ENCODE assay signal across 11 mouse cellular contexts in the genomic region with DNA sequence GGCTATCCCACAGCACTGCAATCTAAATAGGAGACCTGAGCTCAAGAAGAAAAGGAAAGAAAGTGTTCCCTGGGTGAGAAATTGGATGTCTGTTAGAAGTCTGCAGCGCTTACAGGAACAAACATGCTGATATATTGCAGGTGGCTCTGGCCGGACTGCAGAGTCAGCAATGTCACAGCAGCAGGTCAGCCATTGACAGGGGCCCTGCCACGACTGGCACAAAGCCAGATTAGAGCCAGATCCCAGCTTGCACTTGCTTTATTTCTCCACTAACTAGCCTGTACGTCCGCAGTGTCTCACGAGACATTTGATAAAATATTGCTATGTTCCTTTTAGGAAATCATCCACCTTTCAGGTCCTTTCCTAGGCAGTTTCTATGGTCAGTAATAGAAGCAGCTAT.
DNase-seq lines count a peak whose midpoint lies in the region; ATAC-seq and TF ChIP-seq lines count a peak whose summit lies in the region.
"Had no signal": no experiment of that assay in that cellular context is flagged by ENCODE, and none has a peak within 500 bp of the region (broad histone marks: within the 10 kb centered on the region; RNA-seq: fewer than 3 reads in every experiment).

No protein-coding gene starts in this region.

- H3K4me1 ChIP-seq in kidney, adult 2 months (ENCODE audit: control insufficient read depth, insufficient read depth, low read length) = no peaks in the 10 kb centered on the region
- H3K4me1 ChIP-seq: neural tube, embryonic 12.5 days had no signal

- peak; percentile 88 for ATAC-seq in cerebellum, adult (ENCODE audit: insufficient number of reproducible peaks, low FRiP score, low TSS enrichment)

- intact Hi-C loops in heart, postnatal 10 days (cut with DNase I) = no loop called here

- TF ChIP-seq POLR2A in kidney, adult 2 months (IDR thresholded peaks at IDR 0.05; ENCODE audit: low read depth, low read length) = no peak

- H3K27me3 ChIP-seq in kidney, adult 2 months (replicated peaks; ENCODE audit: control insufficient read depth, insufficient read depth, low read length) = no peaks in the 10 kb centered on the region
- H3K27me3 ChIP-seq: neural tube, embryonic 12.5 days had no signal

- no peak for TF ChIP-seq CTCF in kidney, adult 2 months (conservative IDR thresholded peaks at IDR 0.05; ENCODE audit: insufficient read depth, insufficient read length, low read depth, low read length)

- peak; percentile 2 for DNase-seq in kidney, adult 2 months
- DNase-seq in kidney, adult 18-20 months = no peak
- DNase-seq in adrenal gland, postnatal 36 days = peak; percentile 1 to 26
- peak; percentile 24 to 31 for DNase-seq in heart, postnatal 10 days
- DNase-seq in testis, postnatal 10 days (ENCODE audit: low spot score) = no peak
- no peak for DNase-seq in Muller cell, postnatal 12 days (ENCODE audit: inconsistent ontology term)
- DNase-seq: layer of hippocampus, adult 9-11 months; thymus, postnatal 36 days had no signal

- WGBS in kidney, adult 2 months = 29% methylated on average over 6 of the region's 6 CpGs

- no peak overlapping the region for H3K27ac ChIP-seq in kidney, adult 2 months (ENCODE audit: insufficient read depth, low read depth, low read length)
- H3K27ac ChIP-seq: liver, embryonic 14.5 days; neural tube, embryonic 12.5 days had no signal

- H3K36me3 ChIP-seq in kidney, adult 2 months (ENCODE audit: control insufficient read depth, insufficient read depth, low read length) = no peaks in the 10 kb centered on the region
- H3K36me3 ChIP-seq: neural tube, embryonic 12.5 days had no signal

- H3K4me3 ChIP-seq in kidney, adult 2 months (ENCODE audit: insufficient read depth, low read depth, low read length) = no peak overlapping the region
- H3K4me3 ChIP-seq: neural tube, embryonic 12.5 days had no signal

Comparison
In these comparisons a context has a peak if more than half of its experiments do, and no peak if none do; other contexts are left out.
1. DNase-seq: peak in kidney, adult 2 months (single experiment), adrenal gland, postnatal 36 days (2 of 2) and heart, postnatal 10 days (2 of 2); none in kidney, adult 18-20 months (single experiment), testis, postnatal 10 days (single experiment) and Muller cell, postnatal 12 days (single experiment).